Mouse (Mus musculus): ENCODE results near the gene Tubb2b.

Gene Tubb2b

DNA sequence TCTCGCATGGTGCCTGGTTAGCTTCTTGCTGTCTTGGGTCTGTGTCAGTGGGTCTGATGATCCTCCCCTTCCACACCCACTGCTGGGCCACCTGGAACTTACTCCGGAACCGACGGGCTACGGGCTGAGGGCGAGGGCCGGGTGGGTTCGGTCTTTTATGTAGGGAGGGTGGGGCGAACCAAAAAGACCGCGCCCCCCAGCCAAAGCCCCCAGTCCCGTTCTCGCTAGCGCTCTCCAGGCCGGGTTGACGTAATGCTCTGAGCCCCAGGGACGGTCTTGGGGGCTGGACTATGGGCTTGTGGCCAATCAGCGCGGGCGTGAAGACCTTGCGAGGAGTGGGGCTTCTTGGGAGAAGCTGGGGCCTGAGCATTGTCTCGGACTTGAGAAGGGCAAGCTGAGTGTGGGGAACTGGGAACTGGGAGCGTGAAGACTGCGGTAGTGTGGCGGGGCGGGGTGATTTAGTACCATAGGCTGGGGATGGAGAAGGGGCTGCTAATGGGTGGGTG lies at the start of gene Tubb2b:
Tubb2b (minus strand) TSS at position 241 of the 506 bp plus-strand sequence.
- DNase-seq (ENCODE audit: low spot score): no peak

- no peak for DNase-seq (ENCODE audit: low spot score)
Measured at GRCm38 (mm10) chr13:34174025-34174424, 43.8 kb upstream of the Tubb2b start.

DNA sequence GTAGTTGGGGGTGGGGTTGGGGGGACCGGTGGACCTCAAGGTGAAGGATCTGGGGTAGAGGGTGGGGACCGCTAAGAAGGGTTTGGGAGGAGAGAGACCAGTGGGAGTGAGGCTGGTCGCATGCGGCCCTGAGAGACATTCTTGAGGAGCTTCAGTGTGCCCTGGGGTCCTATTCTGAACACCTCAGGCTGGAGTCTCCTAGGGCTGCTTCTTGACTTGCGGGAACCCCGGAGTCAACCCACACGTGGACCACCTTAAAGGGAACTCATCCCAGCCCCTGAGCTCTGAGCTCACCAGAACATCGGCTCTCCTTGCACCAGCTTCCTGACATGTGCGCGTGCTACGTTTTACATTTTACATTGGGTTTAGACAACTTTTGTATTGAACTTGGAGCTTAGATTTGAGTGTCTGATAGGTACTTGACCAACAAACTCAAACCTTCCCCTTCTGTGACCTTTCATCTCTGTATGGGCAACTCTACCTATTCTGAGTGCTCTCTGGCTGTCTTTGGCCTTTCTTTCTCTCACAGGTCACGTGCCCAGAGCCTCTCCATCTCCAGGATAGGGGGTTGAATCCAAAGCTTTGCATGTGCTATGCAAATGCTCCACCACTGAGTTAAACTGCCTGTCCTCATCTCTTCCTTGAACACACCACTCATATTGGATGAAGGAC lies 33.2 kb upstream of the Tubb2b start:
- no peak for DNase-seq (ENCODE audit: low spot score)

GRCm38 (mm10) chr13:34162491-34163303 lies 32.4 kb upstream of the Tubb2b start, which contains the start of gene Psmg4:
Psmg4 (plus strand) TSS chr13:34162964.
- DNase-seq (ENCODE audit: low spot score): peak; percentile 88

DNA sequence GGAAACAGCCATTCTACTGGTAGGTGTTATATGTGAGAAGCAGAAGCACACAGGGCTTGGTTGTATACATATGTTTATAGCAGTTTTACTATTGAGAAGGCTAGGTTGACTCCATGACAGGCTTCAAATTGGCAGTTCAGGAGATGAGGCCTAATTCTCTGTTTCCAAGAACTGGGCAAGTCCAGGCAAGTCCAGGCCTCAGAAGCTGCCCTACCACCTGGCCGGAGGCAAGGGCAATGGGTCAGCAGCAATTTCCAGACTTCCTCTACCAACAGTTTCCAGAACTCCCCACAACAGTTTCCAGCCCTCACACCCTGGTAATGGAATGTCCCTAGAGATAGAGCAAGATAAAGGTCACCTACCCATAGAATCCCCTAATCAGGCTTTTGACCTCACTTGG lies 29.7 kb upstream of the Tubb2b start:
- no peak for DNase-seq (ENCODE audit: low spot score)

GRCm38 (mm10) chr13:34157596-34158157 lies 27.4 kb upstream of the Tubb2b start:
- no peak for DNase-seq (ENCODE audit: low spot score)

DNA sequence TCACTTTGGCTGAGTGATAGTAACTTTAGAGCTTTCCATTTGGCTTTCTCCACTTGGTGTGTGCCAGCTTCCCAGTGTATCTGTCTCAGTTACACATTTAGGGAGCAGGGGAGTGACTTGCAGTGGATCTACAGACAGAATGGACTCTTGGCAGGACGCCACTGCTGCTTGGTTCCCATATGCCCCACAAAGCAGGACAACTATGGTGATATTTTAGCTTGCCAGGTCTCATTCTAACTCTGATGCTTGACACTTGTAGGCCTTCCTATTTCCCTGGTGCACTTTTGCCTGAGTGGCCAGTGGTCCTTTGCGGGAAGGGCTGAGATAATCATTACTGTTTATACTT lies 26.5 kb upstream of the Tubb2b start:
- no peak for DNase-seq (ENCODE audit: low spot score)

GRCm38 (mm10) chr13:34156133-34156839 lies 26.0 kb upstream of the Tubb2b start:
- no peak for DNase-seq (ENCODE audit: low spot score)

DNA sequence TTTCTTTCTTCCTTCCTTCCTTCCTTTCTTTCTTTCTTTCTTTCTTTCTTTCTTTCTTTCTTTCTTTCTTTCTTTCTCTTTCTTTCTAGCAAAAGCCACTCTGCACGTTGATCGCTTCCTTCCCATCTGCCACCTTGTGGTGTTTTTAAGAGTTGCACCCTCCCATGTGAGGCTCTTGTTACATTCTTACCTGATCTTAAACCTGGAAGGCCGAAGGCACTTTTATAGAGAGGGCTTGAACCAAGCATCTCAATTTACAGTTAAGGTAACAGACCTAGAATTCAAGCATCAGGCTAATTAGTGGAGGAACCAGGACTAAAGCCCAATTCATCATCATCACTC lies 24.6 kb upstream of the Tubb2b start:
- no peak for DNase-seq (ENCODE audit: low spot score)

GRCm38 (mm10) chr13:34154217-34154930 lies 24.1 kb upstream of the Tubb2b start:
- DNase-seq (ENCODE audit: low spot score): no peak

DNA sequence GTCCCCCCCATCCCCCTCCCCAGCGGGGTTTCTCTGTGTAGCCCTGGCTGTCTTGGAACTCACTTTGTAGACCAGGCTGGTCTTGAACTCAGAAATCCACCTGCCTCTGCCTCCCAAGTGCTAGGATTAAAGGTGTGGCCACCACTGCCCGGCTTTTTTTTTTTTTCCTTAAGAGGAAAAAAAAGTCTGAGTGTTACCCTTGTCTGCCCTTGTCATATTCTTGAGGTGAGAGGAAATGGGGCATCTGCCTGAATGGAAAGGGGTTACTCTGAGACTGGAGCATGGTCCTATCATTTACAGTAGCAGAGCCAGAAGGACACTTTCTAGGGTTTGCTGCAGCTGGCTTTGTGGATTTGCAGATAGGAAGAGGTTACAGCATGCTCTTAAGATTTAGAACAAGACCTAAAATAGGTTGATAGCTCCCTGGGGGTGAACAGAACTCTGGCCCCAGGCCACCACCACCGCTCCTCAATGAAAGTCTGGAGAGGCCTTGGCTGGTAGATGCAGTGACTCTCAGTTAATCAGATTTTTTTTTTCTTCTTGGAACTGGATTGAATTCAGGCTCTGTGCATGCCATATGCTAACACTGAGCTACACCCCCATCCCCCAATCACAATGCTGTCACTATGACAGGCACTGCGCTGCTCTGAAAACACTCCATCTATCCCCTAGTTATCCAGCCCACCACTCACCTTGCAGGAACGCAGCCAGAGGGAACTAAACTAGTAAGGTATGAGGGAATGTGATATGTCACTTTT lies 23.2 kb upstream of the Tubb2b start:
- DNase-seq (ENCODE audit: low spot score): no peak

GRCm38 (mm10) chr13:34152695-34153094 lies 22.4 kb upstream of the Tubb2b start:
- DNase-seq (ENCODE audit: low spot score): no peak

GRCm38 (mm10) chr13:34151425-34151824 lies 21.2 kb upstream of the Tubb2b start:
- no peak for DNase-seq (ENCODE audit: low spot score)

DNA sequence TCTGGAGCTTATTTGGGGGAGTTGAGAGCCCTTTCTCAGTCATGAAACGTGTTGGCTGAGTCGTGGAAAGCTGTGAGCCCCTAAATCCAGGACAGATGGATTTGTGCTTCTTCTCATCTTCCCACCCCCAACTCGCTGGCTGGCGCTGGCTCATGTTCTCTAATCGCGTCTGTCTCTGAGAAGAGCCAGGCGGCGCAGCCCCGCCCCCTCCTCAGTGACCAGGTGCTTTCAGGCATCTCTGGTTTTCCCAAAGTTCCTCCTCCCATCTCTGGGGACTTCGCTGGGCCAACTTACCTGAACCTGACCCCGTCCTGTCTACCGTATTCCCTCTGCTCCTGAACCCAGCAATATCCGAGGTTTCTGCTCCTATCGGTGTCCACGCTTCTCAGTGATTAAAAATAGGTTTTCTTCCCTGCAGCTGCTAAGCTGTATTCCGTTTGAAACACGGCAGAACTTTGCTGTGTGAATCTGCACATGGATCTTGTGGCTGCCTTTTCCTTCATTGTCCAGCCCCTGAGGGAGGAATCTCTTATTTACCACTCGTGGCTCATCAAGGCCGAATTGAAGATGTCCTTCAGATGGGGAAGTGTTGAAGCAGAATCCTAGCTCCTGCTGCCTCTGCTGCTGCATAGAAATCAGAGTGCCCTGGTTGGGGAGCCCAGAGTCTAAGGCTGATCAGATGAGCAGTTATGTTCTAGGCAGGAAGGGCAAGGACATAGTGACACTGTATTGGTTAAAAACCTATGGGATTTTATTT lies 20.2 kb upstream of the Tubb2b start:
- no peak for DNase-seq (ENCODE audit: low spot score)

DNA sequence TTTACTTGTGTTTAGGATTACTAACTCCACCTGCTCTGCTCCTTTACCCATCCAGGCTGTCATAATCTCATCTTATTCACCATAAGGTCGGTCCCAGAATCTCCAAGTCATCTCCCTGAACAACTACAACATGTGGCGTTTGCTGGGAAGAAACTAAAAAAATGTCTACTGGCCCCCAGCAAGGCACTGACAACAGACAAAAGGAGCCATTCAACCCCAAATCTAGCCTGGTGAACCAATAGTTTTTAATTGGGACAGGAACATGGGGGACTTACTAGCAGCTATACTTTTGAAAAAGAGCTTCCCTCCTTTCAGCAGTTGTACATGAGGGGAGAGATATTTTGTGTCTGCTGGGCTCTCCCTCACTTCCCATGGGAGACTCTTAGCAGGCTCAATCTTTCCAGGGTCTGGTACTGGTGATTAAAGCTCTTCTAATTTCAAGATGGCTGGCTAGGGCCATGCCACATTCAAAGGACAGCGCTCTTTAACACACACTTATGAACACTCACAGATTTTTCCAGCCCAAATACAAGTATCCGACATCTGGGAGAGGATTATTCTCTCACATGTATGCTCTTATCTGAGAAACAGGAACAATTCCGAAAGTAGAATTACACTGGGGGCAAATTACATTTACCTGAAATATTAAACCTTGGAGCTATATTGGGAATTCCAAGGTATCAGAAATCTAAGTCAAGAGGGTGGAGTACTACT lies 19.4 kb upstream of the Tubb2b start:
- DNase-seq (ENCODE audit: low spot score): no peak

GRCm38 (mm10) chr13:34148767-34149392 lies 18.6 kb upstream of the Tubb2b start:
- DNase-seq (ENCODE audit: low spot score): no peak

- DNase-seq (ENCODE audit: low spot score): no peak
Measured at GRCm38 (mm10) chr13:34148181-34148580, 17.9 kb upstream of the Tubb2b start.

DNA sequence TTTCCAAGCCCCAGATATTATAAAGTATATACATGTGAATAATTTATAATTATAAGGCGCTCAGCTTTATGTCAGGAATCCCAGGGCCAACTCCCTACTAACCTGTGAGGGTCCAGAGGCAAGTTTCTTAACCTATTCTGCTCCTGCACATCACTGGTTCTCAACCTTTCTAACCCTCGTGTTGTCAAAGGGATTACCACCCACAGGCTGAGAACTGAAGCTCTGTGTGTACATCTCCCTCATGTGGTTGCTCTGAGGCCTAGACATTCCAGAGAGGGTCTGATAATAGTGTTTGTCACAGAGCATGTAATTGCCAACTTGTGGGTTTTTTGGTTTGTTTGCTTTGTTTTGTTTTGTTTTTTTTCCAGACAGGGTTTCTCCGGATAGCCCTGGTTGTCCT lies 16.6 kb upstream of the Tubb2b start:
- no peak for DNase-seq (ENCODE audit: low spot score)

DNA sequence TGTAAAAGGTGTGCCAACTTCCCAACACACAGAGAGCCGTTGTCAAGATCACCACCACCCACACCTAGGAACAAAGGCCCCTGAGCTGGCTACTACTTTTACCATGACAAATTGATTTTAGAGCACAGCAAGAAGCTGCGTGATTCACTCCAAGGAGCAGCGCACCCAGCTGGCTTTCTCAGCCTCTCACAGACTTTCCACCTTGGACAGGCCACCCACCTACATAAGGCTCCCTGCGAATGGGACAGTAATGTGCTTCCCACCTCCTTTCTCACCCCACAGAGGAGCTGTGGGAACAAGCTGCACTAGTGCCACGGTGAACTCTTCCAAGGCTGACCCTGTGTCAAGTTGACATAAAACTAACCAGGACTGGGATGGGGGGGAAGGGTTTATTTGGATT lies 13.1 kb upstream of the Tubb2b start:
- DNase-seq (ENCODE audit: low spot score): no peak
